Comparison of ENCODE assay signal across 1 mouse cellular context in the genomic region with DNA sequence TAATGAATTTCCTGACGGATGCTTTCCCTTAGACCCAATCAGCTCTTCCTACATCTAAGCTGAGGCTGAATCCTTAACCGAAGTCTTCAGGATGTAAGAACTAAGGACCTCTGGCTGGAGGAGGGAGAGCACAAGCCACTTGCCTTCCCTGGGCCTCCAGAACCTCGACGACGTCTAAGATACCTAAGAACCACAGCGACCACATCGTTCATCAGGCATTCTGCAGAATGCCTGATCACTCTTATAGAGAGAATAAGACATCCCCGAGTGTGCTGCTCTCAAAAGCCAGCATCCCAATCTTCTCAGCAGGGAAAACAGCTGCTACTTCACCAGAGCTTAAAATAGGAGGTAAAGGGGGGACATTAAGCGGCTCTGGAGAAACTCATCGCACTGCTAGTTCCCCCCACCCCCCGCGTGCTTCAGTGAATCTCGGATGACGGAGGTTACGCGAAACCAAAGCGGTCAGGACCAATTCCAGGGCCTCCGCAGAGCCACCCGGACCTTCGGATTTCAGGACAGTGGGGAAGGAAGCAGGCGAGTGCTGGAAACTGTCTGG.
TF ChIP-seq lines count a peak whose summit lies in the region.

No protein-coding gene starts in this region.

TF ChIP-seq in CH12.LX, 34 proteins besides CTCF, POLR2A, EP300 and RAD21 (continued from another document):
- TF ChIP-seq CHD2 (IDR thresholded peaks at IDR 0.05; ENCODE audit: low read length), result 0 out of 2 replicates have a peak, but pooled peaks have one; percentile 26
- no peak for TF ChIP-seq ELF1 (IDR thresholded peaks at IDR 0.05; ENCODE audit: low read depth, low read length)
- 0 out of 2 replicates have a peak, but pooled peaks have one; percentile 50 for TF ChIP-seq MAZ (IDR thresholded peaks at IDR 0.05; ENCODE audit: low read depth, low read length)
- no peak for TF ChIP-seq GABPA (IDR thresholded peaks at IDR 0.05; ENCODE audit: insufficient replicate concordance, low read depth, low read length)
- TF ChIP-seq USF2 (conservative IDR thresholded peaks at IDR 0.05; ENCODE audit: low read depth, low read length), result no peak
- no peak for TF ChIP-seq JUND (conservative IDR thresholded peaks at IDR 0.05; ENCODE audit: low read depth, low read length)
- TF ChIP-seq PAX5 (IDR thresholded peaks at IDR 0.05; ENCODE audit: low read length), result no peak
- TF ChIP-seq HCFC1 (IDR thresholded peaks at IDR 0.05; ENCODE audit: low read depth, low read length), result no peak
- TF ChIP-seq TBP (conservative IDR thresholded peaks at IDR 0.05; ENCODE audit: low read depth, low read length), result no peak
- TF ChIP-seq E2F4 (IDR thresholded peaks at IDR 0.05; ENCODE audit: insufficient replicate concordance, low read depth, low read length), result no peak
- no peak for TF ChIP-seq KAT2A (IDR thresholded peaks at IDR 0.05; ENCODE audit: insufficient replicate concordance, low read length)
- TF ChIP-seq POLR2AphosphoS2 (IDR thresholded peaks at IDR 0.05; ENCODE audit: low read depth, low read length), result no peak
- TF ChIP-seq RCOR1 (conservative IDR thresholded peaks at IDR 0.05; ENCODE audit: low read depth, low read length), result no peak
- TF ChIP-seq MYC (IDR thresholded peaks at IDR 0.05; ENCODE audit: low read depth, low read length), result no peak
- no peak for TF ChIP-seq MEF2A (IDR thresholded peaks at IDR 0.05; ENCODE audit: borderline replicate concordance, low read depth, low read length)
- no peak for TF ChIP-seq IRF4 (IDR thresholded peaks at IDR 0.05; ENCODE audit: low read depth, low read length)
- TF ChIP-seq MAFK (IDR thresholded peaks at IDR 0.05; ENCODE audit: insufficient replicate concordance, low read length), result no peak
- no peak for TF ChIP-seq MXI1 (IDR thresholded peaks at IDR 0.05; ENCODE audit: low read depth, low read length)
- no peak for TF ChIP-seq ETS1 (conservative IDR thresholded peaks at IDR 0.05; ENCODE audit: low read depth, low read length)
